Mouse (Mus musculus) myocyte (in vitro differentiated cells): ENCODE measurements around the gene Gm27021. TPM values are rescaled to one million over a fixed set of nuclear protein-coding genes. Genes with fewer than 3 reads are reported as not detected.
A peak's percentile ranks its signal among the peaks of the same experiment; 100 is the strongest.

Source experiments
- H3K27me3 ChIP-seq: one replicate; pipeline ENCODE4 v1.6.1; 2011; ENCODE audit not compliant: control insufficient read depth, insufficient read depth, insufficient read length
- H3K36me3 ChIP-seq: one replicate; pipeline ENCODE4 v1.6.1; 2011; ENCODE audit not compliant: control insufficient read depth, insufficient read depth
- H3K4me2 ChIP-seq: one replicate; pipeline ENCODE4 v1.6.1; 2011; ENCODE audit warnings: low read depth, control low read depth
- H3K4me3 ChIP-seq: one replicate; pipeline ENCODE4 v1.5.1; 2011; ENCODE audit warnings: mild to moderate bottlenecking, control low read depth, moderate library complexity
- H3K79me2 ChIP-seq: one replicate; pipeline ENCODE4 v1.6.1; 2011; ENCODE audit not compliant: control insufficient read depth, insufficient read depth
- H3ac ChIP-seq: one replicate; pipeline ENCODE4 v1.6.1; 2011; ENCODE audit not compliant: control insufficient read depth, insufficient read length
- CEBPB ChIP-seq: IDR thresholded peaks from 2 replicates; pipeline ENCODE4 v1.6.1; 2011; ENCODE audit warnings: mild to moderate bottlenecking, moderate library complexity; ENCODE audit not compliant: poor library complexity, insufficient read depth, severe bottlenecking
- E2F4 ChIP-seq: IDR thresholded peaks from one replicate; pipeline ENCODE4 v1.6.1; 2011; ENCODE audit warnings: mild to moderate bottlenecking, control low read depth, moderate library complexity; ENCODE audit not compliant: insufficient read depth
- MAX ChIP-seq: IDR thresholded peaks from one replicate; pipeline ENCODE4 v1.6.1; 2011; ENCODE audit warnings: low read depth, mild to moderate bottlenecking, control low read depth
- MYOD1 ChIP-seq, 3 experiments: IDR thresholded peaks; one replicate each; pipeline ENCODE4 v1.6.1; 2011; ENCODE audit warnings: control low read depth in 2 of 3, low read depth in 2 of 3, mild to moderate bottlenecking in 2 of 3, moderate library complexity in 1 of 3; ENCODE audit not compliant: insufficient read length in 2 of 3, control insufficient read depth in 1 of 3
- MYOG ChIP-seq, 3 experiments: IDR thresholded peaks; one replicate each; pipeline ENCODE4 v1.6.1; 2011; ENCODE audit warnings: control low read depth in 2 of 3, low read depth in 2 of 3, mild to moderate bottlenecking in 2 of 3; ENCODE audit not compliant: insufficient read length in 2 of 3, control insufficient read depth in 1 of 3, insufficient read depth in 1 of 3
- POLR2A ChIP-seq: IDR thresholded peaks from one replicate; pipeline ENCODE4 v1.6.1; 2011; ENCODE audit warnings: low read depth, mild to moderate bottlenecking, control low read depth, moderate library complexity; ENCODE audit not compliant: insufficient read length
- POLR2AphosphoS2 ChIP-seq: IDR thresholded peaks from one replicate; pipeline ENCODE4 v1.6.1; 2011; ENCODE audit warnings: low read depth, control low read depth; ENCODE audit not compliant: insufficient read length
- REST ChIP-seq: IDR thresholded peaks from one replicate; pipeline ENCODE4 v1.6.1; 2011; ENCODE audit warnings: mild to moderate bottlenecking, control low read depth, moderate library complexity; ENCODE audit not compliant: insufficient read depth, insufficient read length
- SRF ChIP-seq: IDR thresholded peaks from one replicate; pipeline ENCODE4 v1.6.1; 2011; ENCODE audit warnings: low read depth; ENCODE audit not compliant: control insufficient read depth, insufficient read length
- TCF12 ChIP-seq: IDR thresholded peaks from one replicate; pipeline ENCODE4 v1.6.1; 2011; ENCODE audit warnings: mild to moderate bottlenecking, control low read depth; ENCODE audit not compliant: poor library complexity, insufficient read depth, severe bottlenecking
- TCF3 ChIP-seq: IDR thresholded peaks from one replicate; pipeline ENCODE4 v1.6.1; 2011; ENCODE audit warnings: low read depth, control low read depth; ENCODE audit not compliant: insufficient read length
- USF1 ChIP-seq: IDR thresholded peaks from one replicate; pipeline ENCODE4 v1.6.1; 2011; ENCODE audit warnings: low read depth, mild to moderate bottlenecking, control low read depth, moderate library complexity
- polyA plus RNA-seq: library from polyadenylated mRNA; unstranded; fragments of >200 nt; fragmentation: generic; extraction: Trizol; gene quantifications from one replicate; pipeline ENCODE4 v1.2.1, GENCODE M21; 2012; ENCODE audit warnings: missing spikeins

Gene Gm27021
- polyA plus RNA-seq, 1 experiment, result 1.9 TPM

- Histone ChIP-seq H3K4me2 (no peak overlapping the region), H3K27me3 (no peaks in the 10 kb centered on the region), H3K36me3 (peaks cover 11% of the 10 kb centered on the region), H3ac (no peak overlapping the region), H3K79me2 (no peaks in the 10 kb centered on the region), H3K4me3 (no peak overlapping the region)
- TF ChIP-seq REST, result no peak
- TF ChIP-seq E2F4, result no peak
- TF ChIP-seq POLR2AphosphoS2, result peak; percentile 27
- no peak for TF ChIP-seq CEBPB
Observed at GRCm38 (mm10) chr8:120581811-120582210, 86.1 kb downstream of the Gm27021 start.

GRCm38 (mm10) chr8:120581329-120581728 lies 86.5 kb downstream of the Gm27021 start:
- Histone ChIP-seq H3ac (no peak overlapping the region), H3K79me2 (no peaks in the 10 kb centered on the region), H3K4me2 (no peak overlapping the region), H3K4me3 (no peak overlapping the region), H3K36me3 (peaks cover 11% of the 10 kb centered on the region), H3K27me3 (no peaks in the 10 kb centered on the region)
- TF ChIP-seq MAX (no peak), TCF3 (no peak), MYOD1 (IDR thresholded peaks at IDR 0.05; ENCODE audit: control insufficient read depth in 1 of 3, insufficient read length in 2 of 3, low read depth in 2 of 3) (no peak)

- Histone ChIP-seq H3K27me3 (no peaks in the 10 kb centered on the region), H3ac (no peak overlapping the region), H3K4me3 (no peak overlapping the region), H3K36me3 (peaks cover 11% of the 10 kb centered on the region), H3K4me2 (no peak overlapping the region), H3K79me2 (no peaks in the 10 kb centered on the region)
- TF ChIP-seq MYOD1 (IDR thresholded peaks at IDR 0.05; ENCODE audit: control insufficient read depth in 1 of 3, insufficient read length in 2 of 3, low read depth in 2 of 3) (no peak), POLR2AphosphoS2 (no peak)
Observed at GRCm38 (mm10) chr8:120580336-120581000, 87.4 kb downstream of the Gm27021 start.

GRCm38 (mm10) chr8:120577821-120578220 lies 90.1 kb downstream of the Gm27021 start:
- TF ChIP-seq POLR2A, result no peak
- TF ChIP-seq REST, result no peak
- no peak for TF ChIP-seq MYOG (IDR thresholded peaks at IDR 0.05; ENCODE audit: control insufficient read depth in 1 of 3, insufficient read depth in 1 of 3, insufficient read length in 2 of 3, low read depth in 2 of 3)
- no peak for TF ChIP-seq SRF
- no peak for TF ChIP-seq TCF3
- no peak for TF ChIP-seq USF1
- no peak for TF ChIP-seq E2F4
- TF ChIP-seq MAX, result no peak
- no peak for TF ChIP-seq MYOD1 (IDR thresholded peaks at IDR 0.05; ENCODE audit: control insufficient read depth in 1 of 3, insufficient read length in 2 of 3, low read depth in 2 of 3)
- no peak for TF ChIP-seq POLR2AphosphoS2
- TF ChIP-seq TCF12, result no peak
- Histone ChIP-seq H3K4me2 (no peak overlapping the region), H3K79me2 (no peaks in the 10 kb centered on the region), H3ac (no peak overlapping the region), H3K27me3 (no peaks in the 10 kb centered on the region), H3K36me3 (peaks cover 11% of the 10 kb centered on the region), H3K4me3 (no peak overlapping the region)

GRCm38 (mm10) chr8:120575801-120576200 lies 92.1 kb downstream of the Gm27021 start:
- Histone ChIP-seq H3K4me3 (no peak overlapping the region), H3K4me2 (no peak overlapping the region), H3K79me2 (no peaks in the 10 kb centered on the region), H3K27me3 (no peaks in the 10 kb centered on the region), H3ac (no peak overlapping the region), H3K36me3 (peaks cover 6% of the 10 kb centered on the region)
- no peak for TF ChIP-seq POLR2A
- TF ChIP-seq MYOG (IDR thresholded peaks at IDR 0.05; ENCODE audit: control insufficient read depth in 1 of 3, insufficient read depth in 1 of 3, insufficient read length in 2 of 3, low read depth in 2 of 3), result no peak

- Histone ChIP-seq H3K27me3 (no peaks in the 10 kb centered on the region), H3K36me3 (peaks cover 6% of the 10 kb centered on the region), H3K4me2 (no peak overlapping the region), H3K79me2 (no peaks in the 10 kb centered on the region), H3K4me3 (no peak overlapping the region), H3ac (no peak overlapping the region)
- TF ChIP-seq POLR2A, result no peak
- TF ChIP-seq POLR2AphosphoS2, result peak; percentile 13
Observed at GRCm38 (mm10) chr8:120574941-120575340, 92.9 kb downstream of the Gm27021 start.
